Mouse (Mus musculus): Measurements from ENCODE around the gene Gm20431.

DNA sequence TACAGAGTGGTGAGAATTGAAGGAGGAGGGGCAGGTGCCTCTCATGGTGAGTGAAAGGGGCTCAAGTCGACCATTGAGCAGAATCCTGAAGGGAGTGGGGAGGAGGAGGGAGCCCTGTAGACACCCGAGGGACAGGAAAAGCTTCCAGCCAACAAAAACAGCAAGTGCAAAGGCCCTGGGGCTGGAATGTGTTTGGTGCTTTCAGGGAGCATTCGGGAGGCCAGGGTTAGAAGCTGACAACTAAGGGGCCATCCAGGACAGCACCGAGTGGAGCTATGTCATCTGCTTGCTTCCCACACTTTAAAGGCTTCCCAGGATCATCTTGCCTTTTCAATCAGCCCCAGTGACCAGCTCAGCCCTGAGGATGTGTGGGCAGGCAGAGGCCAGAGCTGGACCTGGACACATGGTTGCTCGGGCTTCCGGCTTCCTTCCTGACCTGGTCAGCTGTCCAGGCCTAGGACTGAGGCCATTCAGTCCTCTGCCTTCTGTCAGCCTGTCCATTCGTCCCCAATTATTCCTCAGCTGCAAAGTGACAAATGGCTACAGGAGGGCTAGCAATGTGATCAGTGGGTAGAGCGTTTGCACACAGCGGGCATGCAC lies 84.0 kb downstream of the Gm20431 start:
- no peak for TF ChIP-seq CTCF (conservative IDR thresholded peaks at IDR 0.05; ENCODE audit: low read length)
- no peak for TF ChIP-seq POU5F1 (IDR thresholded peaks at IDR 0.05; ENCODE audit: borderline replicate concordance, low read length)
